Mouse (Mus musculus) cerebellum, adult 2 months (tissue): ENCODE measurements around the gene Rnf111.

Source experiments
- CTCF ChIP-seq: fragments of 200-500 bp; IDR thresholded peaks from 2 replicates; pipeline ENCODE4 v1.5.1; 2011; ENCODE audit warnings: low read depth, mild to moderate bottlenecking, control low read depth, low read length, moderate library complexity, borderline replicate concordance; ENCODE audit not compliant: insufficient read depth
- POLR2A ChIP-seq: fragments of 200-500 bp; IDR thresholded peaks from 2 replicates; pipeline ENCODE4 v1.6.1; 2011; ENCODE audit warnings: low read length, control low read depth, borderline replicate concordance; ENCODE audit not compliant: insufficient read depth

- TF ChIP-seq POLR2A (no peak), CTCF (peak; percentile 54)
Observed at GRCm38 (mm10) chr9:70392563-70392907, 111.0 kb downstream of the Rnf111 start.
